Mouse (Mus musculus) layer of hippocampus, adult 8-10 months (tissue): Measurements from ENCODE around the gene Fam219a. TPM values are rescaled to one million over a fixed set of nuclear protein-coding genes. Genes with fewer than 3 reads are reported as not detected.

Experiments used
- DNase-seq, 2 experiments: peaks; one replicate each; pipeline ENCODE4 v3.0.0; 2022; ENCODE audit warnings: low spot score in 2 of 2
- total RNA-seq, 4 experiments: library from RNA; stranded (reverse); gene quantifications; 2 replicates each; pipeline ENCODE4 v1.2.4; 2022

The Fam219a gene
- total RNA-seq, 4 experiments from 2014 or later, result 152 to 178 (median 165) TPM

DNA sequence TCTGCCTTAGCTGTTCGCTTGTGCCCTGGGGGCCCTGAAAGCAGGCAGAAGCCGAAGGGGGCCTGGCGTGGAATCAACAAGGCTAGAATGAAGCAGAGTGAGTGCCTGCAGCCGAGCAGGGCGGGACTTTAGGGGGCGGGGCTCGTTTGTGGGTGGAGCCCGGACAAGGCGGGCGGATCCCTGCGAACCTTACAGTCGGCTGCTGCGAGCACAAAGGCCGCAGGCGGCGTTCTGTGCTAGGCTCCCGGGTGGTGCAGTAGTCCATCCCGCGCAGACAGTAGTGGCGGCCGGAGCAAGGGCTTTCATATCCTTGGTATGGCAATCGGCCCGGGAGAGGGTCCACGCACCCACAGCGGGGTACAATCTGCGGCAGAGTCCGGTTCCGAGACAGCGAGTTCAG is 62.4 kb downstream of the Fam219a start:
- DNase-seq, result peak; percentile 76 to 81

- DNase-seq, result peak in 1 of 2 experiments; percentile 58
These were observed 63.2 kb downstream of the Fam219a start for GRCm38 (mm10) chr4:41506156-41506555.

GRCm38 (mm10) chr4:41505131-41505551 is 64.2 kb downstream of the Fam219a start:
- no peak for DNase-seq

GRCm38 (mm10) chr4:41504325-41504724 is 65.0 kb downstream of the Fam219a start:
- no peak for DNase-seq

- peak; percentile 93 to 95 for DNase-seq
These were observed 66.3 kb downstream of the Fam219a start, which contains the start of gene AI464131 for GRCm38 (mm10) chr4:41502986-41503412. Gene AI464131 (minus strand): TSS chr4:41503076.

DNA sequence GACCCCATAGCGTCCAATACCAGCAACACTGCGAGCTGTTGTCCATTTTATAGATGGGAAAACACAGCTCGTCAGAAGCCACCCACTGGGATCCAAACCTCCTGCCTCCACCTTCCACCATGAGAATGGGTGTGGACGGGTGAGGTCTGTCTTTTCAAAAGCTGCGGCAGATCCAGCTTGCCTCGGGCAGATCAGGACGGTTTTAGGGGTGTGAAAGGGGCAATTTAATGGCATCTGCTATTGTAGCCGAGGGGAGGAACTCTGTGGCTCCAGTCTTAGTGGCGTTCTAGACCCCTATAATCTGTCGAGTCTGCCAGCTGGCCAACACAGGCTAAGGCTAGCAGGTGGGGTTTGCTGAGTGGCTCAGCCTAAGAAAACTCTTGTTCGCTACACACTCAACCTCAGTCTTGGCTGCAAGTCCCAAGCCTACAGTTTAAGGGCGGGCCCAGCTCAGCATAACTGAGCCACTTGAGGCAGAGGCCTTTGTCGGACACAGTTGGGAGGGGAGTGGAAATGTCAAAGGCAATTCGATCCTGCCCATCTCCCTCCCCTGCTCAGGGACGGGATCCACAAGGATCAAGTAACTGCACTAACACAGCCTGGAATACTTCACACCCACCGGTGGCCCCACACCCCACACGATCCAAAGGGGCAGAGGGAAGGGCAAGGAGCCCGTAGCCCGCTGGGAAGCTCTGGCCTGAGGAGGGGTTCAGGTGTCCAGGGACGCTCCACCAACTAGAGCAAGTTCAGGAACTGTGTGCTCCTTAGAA is 67.0 kb downstream of the Fam219a start:
- DNase-seq, result no peak

DNA sequence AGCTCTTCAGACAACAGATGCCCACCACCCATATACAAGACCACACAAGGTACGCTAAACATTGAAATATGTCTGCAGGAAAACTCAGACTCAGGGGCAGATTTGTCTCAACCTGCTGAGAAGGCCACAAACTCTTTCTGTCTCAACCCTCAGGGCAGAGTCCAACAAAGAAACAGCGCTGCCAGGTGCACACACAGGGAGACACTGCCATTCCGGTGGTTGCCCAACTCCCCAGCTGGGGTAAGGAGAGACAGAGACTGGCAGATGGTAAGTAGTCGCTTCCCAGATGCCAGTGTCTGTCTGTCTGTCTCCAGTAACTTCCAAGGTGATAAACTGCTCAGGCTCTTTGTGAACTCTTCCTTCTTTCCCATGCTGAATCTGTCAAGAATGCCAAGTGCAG is 68.6 kb downstream of the Fam219a start:
- DNase-seq, result no peak

- DNase-seq, result no peak
These were observed 69.7 kb downstream of the Fam219a start for GRCm38 (mm10) chr4:41499619-41500018.

DNA sequence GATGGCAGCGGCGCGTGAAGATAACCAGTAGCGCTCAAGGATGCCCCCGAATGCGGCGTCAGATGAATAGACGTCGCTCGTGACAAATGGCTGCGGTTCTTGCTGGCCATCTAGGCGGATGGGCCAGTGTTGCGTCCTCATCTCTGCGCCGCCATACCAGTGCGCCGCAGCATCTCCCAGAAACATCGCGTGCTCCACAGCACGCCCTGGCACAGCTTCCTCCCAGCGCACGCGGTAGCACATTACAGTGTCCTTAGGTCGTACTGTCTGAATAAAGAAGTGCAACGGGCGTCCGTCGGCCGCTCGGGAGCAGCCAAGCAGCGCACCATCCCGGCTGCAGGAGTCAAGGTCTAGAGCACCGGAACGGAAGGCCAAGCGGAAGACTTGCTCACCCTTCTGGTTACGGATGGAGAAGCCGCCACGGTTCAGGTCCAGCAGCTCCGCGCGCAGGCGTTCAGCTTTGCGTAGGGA is 70.4 kb downstream of the Fam219a start:
- DNase-seq, result no peak

- DNase-seq, result no peak
These were observed 71.1 kb downstream of the Fam219a start for GRCm38 (mm10) chr4:41497995-41498845.

DNA sequence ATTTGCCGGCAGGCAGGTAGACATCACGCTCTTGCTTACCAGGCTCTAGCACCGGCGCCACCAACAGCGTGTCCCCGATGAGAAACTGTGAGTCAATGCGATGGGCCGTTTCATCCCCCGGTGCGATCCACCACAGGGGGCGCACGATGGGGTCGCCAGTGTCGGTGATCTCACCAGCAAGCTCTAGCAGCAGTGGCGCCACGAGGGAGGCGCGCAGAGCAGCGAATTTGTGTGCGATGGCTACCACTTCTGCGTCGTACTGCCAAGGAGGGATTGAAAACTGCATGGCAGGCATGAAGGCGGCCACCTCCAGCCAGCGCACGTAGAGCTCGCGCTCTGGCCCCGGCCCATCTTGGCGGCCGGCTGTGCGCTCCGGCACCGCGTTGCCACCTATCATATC is 71.8 kb downstream of the Fam219a start:
- DNase-seq, result no peak

DNA sequence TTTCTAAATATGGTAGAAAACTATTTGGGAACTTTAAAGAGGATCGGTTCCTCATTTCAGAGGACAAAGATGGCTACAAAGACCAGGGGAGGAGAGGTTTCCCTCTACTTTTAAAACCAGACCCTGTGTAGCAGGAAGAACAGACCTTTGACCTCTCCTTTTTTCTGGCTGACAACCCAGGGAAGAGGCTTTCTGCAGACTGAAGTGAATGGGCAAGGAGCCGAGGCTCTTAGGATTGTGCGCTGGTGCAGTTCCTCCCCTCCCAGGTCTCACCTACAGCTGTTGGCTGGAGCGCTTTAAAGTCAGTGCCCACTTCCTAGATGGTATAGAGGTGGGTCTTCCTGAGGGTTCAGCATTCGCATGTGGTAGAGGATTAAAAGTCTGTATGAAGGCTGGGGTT is 72.3 kb downstream of the Fam219a start:
- no peak for DNase-seq

DNA sequence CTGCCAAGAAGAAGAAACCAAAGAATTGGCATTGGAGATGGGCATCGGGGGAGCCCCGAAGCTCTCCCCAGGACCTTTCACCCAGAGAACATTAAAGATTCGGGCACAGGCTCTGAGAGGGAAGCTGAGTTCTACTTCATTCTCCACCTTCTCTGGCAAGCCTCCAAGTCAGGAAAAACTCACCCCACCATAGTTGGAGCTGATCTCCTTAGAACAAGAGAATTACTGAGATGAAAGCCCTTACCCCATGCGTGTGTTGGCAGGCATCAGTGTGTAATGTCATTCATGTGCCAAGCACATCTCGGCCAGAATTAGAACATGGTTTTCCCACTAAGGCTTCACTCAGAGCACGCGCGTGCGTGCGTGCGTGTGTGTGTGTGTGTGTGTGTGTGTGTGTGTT is 73.5 kb downstream of the Fam219a start:
- peak; percentile 53 to 66 for DNase-seq

GRCm38 (mm10) chr4:41495076-41495475 is 74.3 kb downstream of the Fam219a start:
- DNase-seq, result no peak

- DNase-seq, result no peak
These were observed 75.0 kb downstream of the Fam219a start for GRCm38 (mm10) chr4:41494378-41494777.

GRCm38 (mm10) chr4:41493464-41494116 is 75.7 kb downstream of the Fam219a start:
- no peak for DNase-seq

- no peak for DNase-seq
These were observed 76.4 kb downstream of the Fam219a start for GRCm38 (mm10) chr4:41492951-41493350.

GRCm38 (mm10) chr4:41481601-41482017 is 87.7 kb downstream of the Fam219a start:
- DNase-seq, result peak in 1 of 2 experiments; percentile 39

DNA sequence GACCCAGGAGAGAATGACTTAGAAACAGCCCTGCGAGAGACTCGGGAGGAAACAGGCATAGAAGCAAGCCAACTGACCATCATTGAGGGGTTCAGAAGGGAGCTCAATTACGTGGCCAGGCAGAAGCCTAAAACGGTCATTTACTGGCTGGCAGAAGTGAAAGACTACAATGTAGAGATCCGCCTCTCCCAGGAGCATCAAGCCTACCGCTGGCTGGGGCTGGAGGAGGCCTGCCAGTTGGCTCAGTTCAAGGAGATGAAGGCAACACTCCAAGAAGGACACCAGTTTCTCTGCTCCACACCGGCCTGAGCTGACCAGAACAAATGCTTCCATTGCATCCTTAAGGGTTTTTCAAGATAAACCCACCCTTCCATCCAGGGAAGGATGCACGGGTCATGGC is 89.1 kb downstream of the Fam219a start:
- DNase-seq, result no peak

- no peak for DNase-seq
These were observed 89.9 kb downstream of the Fam219a start for GRCm38 (mm10) chr4:41479456-41479804.

DNA sequence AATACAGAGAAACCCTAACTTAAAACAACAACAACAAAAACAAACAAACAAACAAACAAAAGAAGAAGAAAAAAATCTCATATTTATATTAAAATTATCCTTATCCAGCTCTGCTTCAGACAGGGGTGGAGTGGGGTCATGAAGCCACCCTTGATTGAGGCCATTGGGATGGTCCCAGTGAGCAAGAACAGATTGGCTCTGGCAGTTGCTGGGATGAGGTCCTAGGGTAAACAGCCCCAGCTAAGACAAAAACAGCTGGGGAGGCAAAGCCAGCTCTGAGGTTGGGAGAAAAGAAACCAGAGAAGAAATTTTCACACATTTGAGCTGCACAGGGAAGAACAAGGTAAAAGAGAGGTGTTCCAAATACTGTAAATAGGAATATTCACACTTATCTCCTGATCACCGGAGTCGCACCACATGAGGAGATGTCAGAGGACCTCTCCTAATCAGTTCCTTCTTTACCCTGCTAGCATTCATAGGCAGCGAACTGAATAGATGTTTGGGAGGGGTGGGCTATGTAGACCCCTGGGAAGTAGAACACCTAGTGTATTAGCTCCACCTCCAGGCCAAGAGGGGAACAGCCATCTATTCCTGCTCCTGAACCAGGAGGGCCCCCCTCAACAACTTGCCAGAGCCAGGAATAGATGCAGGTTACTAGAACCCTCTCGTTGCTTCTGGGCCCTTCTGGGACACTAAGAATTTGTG is 90.4 kb downstream of the Fam219a start:
- no peak for DNase-seq
